Mouse (Mus musculus) liver, embryonic 16.5 days (tissue): Measurements from ENCODE around the gene Nupl2. TPM values are rescaled to one million over a fixed set of nuclear protein-coding genes. Genes with fewer than 3 reads are reported as not detected.

Source experiments
- ATAC-seq: fragments of 200-750 bp; cut with Nextera tagmentation; 2 replicates; pipeline ENCODE4 v1.8.0; 2017; ENCODE audit warnings: low read depth, mild to moderate bottlenecking, moderate number of reproducible peaks, moderate library complexity
- H3K27ac ChIP-seq: fragments of 300-500 bp; sonication (generic); 2 replicates; pipeline ENCODE4 v1.5.1; 2014; ENCODE audit warnings: mild to moderate bottlenecking, low read length
- H3K27me3 ChIP-seq: fragments of 300-500 bp; sonication (generic); 2 replicates; pipeline ENCODE4 v1.6.1; 2014; ENCODE audit warnings: low read depth, low read length, mixed read lengths; ENCODE audit not compliant: control insufficient read depth, insufficient read depth
- H3K36me3 ChIP-seq: fragments of 300-500 bp; sonication (generic); 2 replicates; pipeline ENCODE4 v1.6.1; 2014; ENCODE audit warnings: mild to moderate bottlenecking; ENCODE audit not compliant: control insufficient read depth, insufficient read depth
- H3K4me1 ChIP-seq: fragments of 300-500 bp; sonication (generic); 2 replicates; pipeline ENCODE4 v1.6.1; 2014; ENCODE audit warnings: low read depth, low read length, mixed read lengths; ENCODE audit not compliant: control insufficient read depth
- H3K4me2 ChIP-seq: fragments of 300-500 bp; sonication (generic); 2 replicates; pipeline ENCODE4 v1.6.1; 2014; ENCODE audit warnings: low read depth, low read length, mixed read lengths
- H3K4me3 ChIP-seq: fragments of 300-500 bp; sonication (generic); 2 replicates; pipeline ENCODE4 v1.5.1; 2014; ENCODE audit warnings: low read depth, mild to moderate bottlenecking, low read length
- H3K9ac ChIP-seq: fragments of 300-500 bp; sonication (generic); 2 replicates; pipeline ENCODE4 v1.6.1; 2014; ENCODE audit warnings: low read depth, low read length
- H3K9me3 ChIP-seq: fragments of 300-500 bp; sonication (generic); replicated peaks from 2 replicates; pipeline ENCODE4 v1.6.1; 2016; ENCODE audit warnings: low read length; ENCODE audit not compliant: control insufficient read depth
- WGBS: fragments of 180-500 bp; shearing (Covaris S2); extraction: QIAGEN DNeasy Blood & Tissue Kit; methylation state at CpG from one replicate; pipeline ENCODE4 v1.1.7; 2014; ENCODE audit not compliant: insufficient replicate concordance; 5-methylcytosine and 5-hydroxymethylcytosine counted together
- polyA plus RNA-seq: library from polyadenylated mRNA; unstranded; fragments of >200 nt; fragmentation: Nextera tagmentation; extraction: Ambion mirVana; gene quantifications from 2 replicates; pipeline ENCODE4 v1.2.1, GENCODE M21; 2015

The Nupl2 gene
- polyA plus RNA-seq, 1 experiment from 2014 or later = 3.7 TPM

DNA sequence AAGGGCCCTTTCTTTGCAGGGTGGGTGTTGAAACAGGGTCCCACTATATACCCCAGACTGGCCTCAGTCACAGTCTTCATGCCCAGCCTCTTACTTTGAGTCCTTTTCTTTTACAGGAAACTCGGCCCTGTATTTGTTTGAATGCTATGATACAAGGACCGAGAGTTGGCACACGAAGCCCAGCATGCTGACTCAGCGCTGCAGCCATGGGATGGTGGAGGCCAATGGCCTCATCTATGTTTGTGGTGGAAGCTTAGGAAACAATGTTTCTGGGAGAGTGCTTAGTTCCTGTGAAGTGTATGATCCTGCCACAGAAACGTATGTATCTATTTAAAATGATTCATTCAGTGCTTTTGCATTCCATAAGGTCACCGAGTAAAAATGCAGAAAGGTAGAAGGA is 8.0 kb upstream of the Nupl2 start:
- H3K4me3 ChIP-seq = no peak overlapping the region
- H3K9me3 ChIP-seq = no peaks in the 10 kb centered on the region
- 86% methylated on average over 6 of the region's 6 CpGs for WGBS
- no peak overlapping the region for H3K9ac ChIP-seq
- H3K27ac ChIP-seq = no peak overlapping the region
- ATAC-seq = no peak
- no peak overlapping the region for H3K4me2 ChIP-seq
- no peaks in the 10 kb centered on the region for H3K27me3 ChIP-seq
- H3K36me3 ChIP-seq = peaks cover 7% of the 10 kb centered on the region; the same call in 1 of the 2 replicates
- no peaks in the 10 kb centered on the region; the same call in 1 of the 2 replicates for H3K4me1 ChIP-seq

- H3K27me3 ChIP-seq = no peaks in the 10 kb centered on the region
These were observed 2.5 kb downstream of the Nupl2 start for GRCm38 (mm10) chr5:24167263-24167662.

DNA sequence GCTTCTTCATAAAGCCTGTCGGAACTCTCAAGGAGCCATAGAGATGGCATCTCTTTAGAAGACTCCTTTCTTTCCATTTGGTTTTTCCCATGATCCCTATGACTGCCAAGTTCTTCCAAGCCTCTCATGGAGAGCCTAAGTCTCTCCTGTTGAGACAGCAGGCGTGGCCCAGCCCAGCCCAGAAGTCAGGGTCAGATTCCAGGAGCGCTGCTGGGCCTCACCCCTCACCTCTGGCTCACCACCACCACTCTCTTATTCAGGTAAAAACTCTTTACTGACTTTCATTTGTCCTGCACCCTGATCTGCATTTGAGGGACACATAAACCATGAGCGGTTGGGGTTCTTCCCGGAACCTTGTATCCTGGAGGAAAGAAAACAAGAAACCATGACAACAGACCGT is 5.1 kb downstream of the Nupl2 start:
- H3K9ac ChIP-seq = no peak overlapping the region
- no peaks in the 10 kb centered on the region for H3K27me3 ChIP-seq
- no peak for ATAC-seq
- 81% methylated on average over 6 of the region's 6 CpGs for WGBS
- H3K4me2 ChIP-seq = no peak overlapping the region
- H3K27ac ChIP-seq = no peak overlapping the region
- no peaks in the 10 kb centered on the region for H3K9me3 ChIP-seq
- no peaks in the 10 kb centered on the region; the same call in 1 of the 2 replicates for H3K36me3 ChIP-seq
- peaks cover 7% of the 10 kb centered on the region for H3K4me1 ChIP-seq
- H3K4me3 ChIP-seq = no peak overlapping the region

More at GRCm38 (mm10) chr5:24167263-24167662, 2.5 kb downstream of the Nupl2 start:
- Histone ChIP-seq H3K4me2 (no peak overlapping the region), H3K9me3 (no peaks in the 10 kb centered on the region), H3K27ac (no peak overlapping the region), H3K4me3 (no peak overlapping the region), H3K4me1 (peaks cover 7% of the 10 kb centered on the region), H3K9ac (no peak overlapping the region), H3K36me3 (no peaks in the 10 kb centered on the region; the same call in 1 of the 2 replicates)
- whole genome bisulfite sequencing = 59% methylated on average over 5 of the region's 5 CpGs
- no peak for ATAC-seq

DNA sequence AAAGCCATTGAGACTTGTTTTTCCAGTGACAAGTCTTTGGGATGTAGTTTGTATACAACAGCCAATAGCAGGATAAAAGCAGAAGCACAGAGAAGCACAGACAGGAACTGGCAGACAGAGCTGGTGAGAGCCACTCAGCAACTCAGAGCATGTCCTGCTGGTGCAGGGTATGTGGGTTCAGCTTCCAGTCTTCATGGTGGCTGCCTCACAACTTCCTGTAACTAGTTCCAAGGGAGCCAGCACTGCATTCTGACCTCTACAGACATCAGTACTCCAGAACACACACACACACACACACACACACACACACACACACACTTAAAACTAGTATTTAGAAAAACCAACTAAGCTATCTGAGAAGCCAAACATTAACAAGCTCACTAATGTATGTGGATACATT is 7.3 kb downstream of the Nupl2 start:
- H3K4me2 ChIP-seq = no peak overlapping the region
- H3K4me1 ChIP-seq = no peaks in the 10 kb centered on the region
- no peak overlapping the region for H3K4me3 ChIP-seq
- H3K27ac ChIP-seq = no peak overlapping the region
- no peak overlapping the region for H3K9ac ChIP-seq
- no peaks in the 10 kb centered on the region for H3K9me3 ChIP-seq
- no peak for ATAC-seq
- H3K36me3 ChIP-seq = no peaks in the 10 kb centered on the region; the same call in 1 of the 2 replicates
- H3K27me3 ChIP-seq = no peaks in the 10 kb centered on the region

DNA sequence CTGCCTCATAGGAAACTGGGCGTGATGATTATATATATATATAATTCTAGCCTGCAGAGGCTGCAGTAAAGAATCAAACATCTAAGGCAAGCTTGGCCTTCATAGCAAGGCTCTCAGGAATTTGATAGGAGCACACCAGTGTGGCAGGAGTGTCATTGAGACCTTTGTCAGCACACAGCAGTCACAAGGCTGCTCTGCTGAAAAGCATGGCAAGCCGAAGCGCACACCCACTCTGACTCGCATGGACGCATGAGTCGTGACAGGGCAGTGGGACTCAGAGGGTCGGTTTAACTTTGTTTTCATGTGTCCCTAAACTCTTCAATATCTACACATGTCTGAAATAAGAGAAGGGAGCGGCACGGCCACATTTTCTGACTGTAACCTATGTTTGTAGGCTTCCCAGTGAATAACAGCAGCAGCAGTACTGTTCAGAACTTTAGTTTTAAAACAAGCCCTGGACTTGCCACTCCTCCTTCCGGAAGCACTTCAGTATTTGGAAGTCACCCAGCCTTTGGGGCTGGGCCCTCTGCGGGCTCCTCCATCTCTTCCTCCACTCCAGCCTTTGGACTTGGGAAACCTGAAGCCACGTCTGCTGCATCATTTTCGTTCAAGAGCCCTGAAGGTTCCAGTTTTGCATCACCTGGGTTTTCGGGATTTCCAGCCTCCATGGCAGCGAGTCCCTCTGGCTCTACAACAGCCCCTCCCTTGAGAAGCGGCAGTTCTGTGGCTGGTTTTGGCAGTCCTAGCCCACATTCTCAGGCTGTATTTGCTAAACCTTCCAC is 16.9 kb downstream of the Nupl2 start:
- ATAC-seq = no peak
- Histone ChIP-seq H3K27me3 (no peaks in the 10 kb centered on the region), H3K9me3 (no peaks in the 10 kb centered on the region), H3K36me3 (peaks cover 14% of the 10 kb centered on the region), H3K4me3 (no peak overlapping the region), H3K27ac (no peak overlapping the region), H3K9ac (no peak overlapping the region), H3K4me1 (no peaks in the 10 kb centered on the region), H3K4me2 (no peak overlapping the region)
- WGBS = 80% methylated on average over 16 of the region's 16 CpGs

DNA sequence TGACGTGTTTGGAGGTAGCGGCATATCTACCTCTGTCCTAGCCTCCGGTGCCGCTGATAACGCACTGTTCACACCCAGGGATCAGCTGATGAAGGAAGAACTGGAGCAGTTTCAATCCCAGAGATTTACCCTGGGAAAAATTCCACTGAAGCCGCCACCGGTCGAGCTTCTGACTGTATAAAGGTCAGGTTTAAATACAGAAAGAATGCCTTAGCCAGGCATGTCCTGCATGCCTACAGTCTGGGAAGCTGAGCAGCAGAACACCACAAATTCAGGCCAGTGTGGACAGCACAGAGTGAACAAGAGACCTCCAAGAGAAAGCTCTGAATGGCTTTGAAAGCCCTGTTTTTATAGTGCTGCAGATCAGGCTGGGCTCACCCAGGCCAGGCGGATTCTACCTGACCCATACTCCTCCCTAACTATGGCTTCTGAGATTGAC is 17.6 kb downstream of the Nupl2 start:
- no peak for ATAC-seq
- Histone ChIP-seq H3K9me3 (no peaks in the 10 kb centered on the region), H3K9ac (no peak overlapping the region), H3K36me3 (peaks cover 14% of the 10 kb centered on the region), H3K27ac (no peak overlapping the region), H3K4me2 (no peak overlapping the region), H3K4me3 (no peak overlapping the region), H3K4me1 (no peaks in the 10 kb centered on the region), H3K27me3 (no peaks in the 10 kb centered on the region)
- 91% methylated on average over 9 of the region's 9 CpGs for WGBS

- no peak overlapping the region for H3K4me2 ChIP-seq
- no peak overlapping the region for H3K27ac ChIP-seq
- WGBS = 71% methylated on average over 6 of the region's 6 CpGs
- ATAC-seq = no peak
- H3K36me3 ChIP-seq = peaks cover 14% of the 10 kb centered on the region
- no peaks in the 10 kb centered on the region for H3K9me3 ChIP-seq
- no peak overlapping the region for H3K9ac ChIP-seq
- no peak overlapping the region for H3K4me3 ChIP-seq
- no peaks in the 10 kb centered on the region for H3K27me3 ChIP-seq
- H3K4me1 ChIP-seq = no peaks in the 10 kb centered on the region
These were observed 18.3 kb downstream of the Nupl2 start for GRCm38 (mm10) chr5:24183096-24183495.

- Histone ChIP-seq H3K4me1 (no peaks in the 10 kb centered on the region), H3K27me3 (no peaks in the 10 kb centered on the region), H3K27ac (no peak overlapping the region), H3K9me3 (no peaks in the 10 kb centered on the region), H3K4me3 (no peak overlapping the region), H3K4me2 (no peak overlapping the region), H3K9ac (no peak overlapping the region), H3K36me3 (peaks cover 14% of the 10 kb centered on the region)
- WGBS = 83% methylated on average over 5 of the region's 5 CpGs
- no peak for ATAC-seq
These were observed 19.2 kb downstream of the Nupl2 start for GRCm38 (mm10) chr5:24184011-24184410.

DNA sequence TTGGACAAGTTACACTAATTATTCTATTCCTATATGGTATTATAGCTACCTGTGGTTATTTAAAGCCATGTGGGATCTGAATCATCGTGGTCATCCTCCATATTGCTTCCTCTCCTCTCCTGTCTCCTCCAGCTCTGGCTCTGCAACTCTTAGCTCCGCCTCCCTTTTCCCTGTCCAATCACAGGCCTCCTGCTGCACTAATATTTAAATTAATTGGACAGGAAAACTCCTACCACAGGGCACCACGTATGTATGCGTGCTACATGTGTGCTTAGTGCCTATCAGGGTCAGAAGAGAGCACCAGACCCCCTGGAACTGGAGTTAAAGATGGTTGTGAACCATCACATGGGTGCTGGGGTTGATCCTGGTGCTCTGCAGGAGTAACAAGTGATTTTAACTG is 23.7 kb downstream of the Nupl2 start:
- Histone ChIP-seq H3K27me3 (no peaks in the 10 kb centered on the region), H3K36me3 (no peaks in the 10 kb centered on the region), H3K27ac (no peak overlapping the region), H3K4me3 (no peak overlapping the region), H3K9me3 (no peaks in the 10 kb centered on the region), H3K4me1 (no peaks in the 10 kb centered on the region), H3K9ac (no peak overlapping the region), H3K4me2 (no peak overlapping the region)
- no peak for ATAC-seq
- 51% methylated on average over 4 of the region's 4 CpGs for WGBS
